Mouse (Mus musculus): Measurements from ENCODE around the gene Znfx1. TPM values are rescaled to one million over a fixed set of nuclear protein-coding genes. Genes with fewer than 3 reads are reported as not detected.
"Not testable (repeated sequence)": the region's sequence is repeated elsewhere in the genome, so short reads cannot be mapped to it uniquely, and the experiment has no call there.

Znfx1 gene
- polyA plus RNA-seq, 2 experiments from 2014 or later = 18.5 to 26.0 TPM

DNA sequence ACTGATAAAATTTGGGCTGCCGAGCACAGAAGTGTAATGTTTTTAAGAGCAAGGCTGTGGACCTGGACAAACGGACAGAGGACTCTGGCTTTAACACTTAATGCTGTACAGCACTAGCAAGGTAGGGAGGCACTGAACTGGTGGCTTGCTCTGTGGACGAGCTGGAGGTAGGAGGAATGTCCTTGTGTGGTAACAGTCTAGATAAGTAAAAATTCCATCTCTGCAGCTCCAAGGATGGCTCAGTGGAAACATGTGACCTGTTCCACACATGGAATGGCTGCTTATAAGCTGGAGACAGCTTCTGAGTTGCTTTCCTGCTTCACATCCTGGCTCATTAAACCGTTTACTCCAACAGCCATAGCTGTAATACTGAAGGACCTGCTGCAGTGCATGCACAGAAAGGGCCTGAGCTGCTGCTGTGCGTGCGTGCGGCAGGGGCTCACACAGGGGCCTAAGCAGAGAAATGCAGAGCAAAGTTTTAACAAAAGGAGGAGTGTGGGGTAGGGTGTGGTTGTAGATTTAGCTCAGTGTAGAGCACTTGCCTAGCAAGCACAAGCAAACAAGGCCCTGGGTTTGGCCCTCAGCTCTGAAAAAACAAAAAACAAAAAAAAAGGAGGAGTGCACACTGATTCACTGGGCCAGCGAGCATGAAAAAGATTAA lies 14.0 kb downstream of the Znfx1 start:
- no peak for ATAC-seq

DNA sequence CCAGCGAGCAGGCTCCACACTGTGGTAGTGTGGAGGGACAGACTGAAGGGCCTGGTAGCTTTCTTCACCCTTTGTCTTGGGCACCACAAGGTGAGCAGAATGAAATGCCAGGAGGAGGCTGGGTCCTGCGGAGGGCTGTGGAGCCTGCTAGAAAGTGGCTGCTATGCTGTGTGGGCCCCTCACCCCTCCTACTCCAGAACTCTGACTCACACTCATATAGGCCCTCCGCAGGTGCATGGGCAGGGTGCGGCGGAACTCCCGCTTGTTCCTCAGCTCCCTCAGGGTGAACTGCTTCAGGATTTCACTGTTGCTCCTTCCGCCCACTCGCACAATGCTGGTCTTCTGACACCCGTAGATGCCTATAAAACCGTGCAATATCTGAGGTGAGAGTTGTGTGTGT lies 14.6 kb downstream of the Znfx1 start:
- no peak for ATAC-seq

DNA sequence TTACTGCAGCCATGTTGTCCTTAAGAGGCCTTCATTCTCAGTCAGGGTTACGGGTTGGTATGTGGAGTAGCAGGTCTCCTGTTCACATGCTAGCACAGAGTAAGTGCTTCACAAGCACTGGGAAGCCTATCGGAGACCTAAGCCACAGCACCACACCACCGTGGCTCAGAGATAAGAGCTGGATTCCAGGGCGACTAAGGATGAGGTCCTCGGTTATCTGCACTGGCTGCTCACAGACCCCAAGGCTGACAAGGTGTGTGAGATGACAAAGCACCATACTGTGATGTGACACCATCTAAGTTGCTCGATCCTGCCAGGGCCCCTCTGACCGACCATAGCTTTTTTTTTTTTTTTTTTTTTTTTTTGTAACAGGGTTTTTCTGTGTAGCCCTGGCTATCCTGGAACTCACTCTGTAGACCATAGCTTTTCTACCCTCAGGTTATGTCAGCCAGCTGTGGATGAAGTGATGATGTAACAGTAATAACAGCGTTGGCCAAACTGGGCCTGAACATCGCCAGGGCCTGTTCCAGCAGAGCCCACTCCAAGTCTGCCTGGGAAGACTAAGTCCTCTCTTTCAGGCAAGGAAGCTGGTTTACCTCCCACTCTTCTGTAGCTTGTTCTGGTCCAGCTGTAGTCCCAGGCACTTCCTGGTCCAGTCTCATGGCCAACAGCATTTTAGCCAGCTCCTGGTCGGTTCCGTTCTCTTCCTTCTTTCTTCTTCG lies 19.3 kb downstream of the Znfx1 start:
- no peak for ATAC-seq

DNA sequence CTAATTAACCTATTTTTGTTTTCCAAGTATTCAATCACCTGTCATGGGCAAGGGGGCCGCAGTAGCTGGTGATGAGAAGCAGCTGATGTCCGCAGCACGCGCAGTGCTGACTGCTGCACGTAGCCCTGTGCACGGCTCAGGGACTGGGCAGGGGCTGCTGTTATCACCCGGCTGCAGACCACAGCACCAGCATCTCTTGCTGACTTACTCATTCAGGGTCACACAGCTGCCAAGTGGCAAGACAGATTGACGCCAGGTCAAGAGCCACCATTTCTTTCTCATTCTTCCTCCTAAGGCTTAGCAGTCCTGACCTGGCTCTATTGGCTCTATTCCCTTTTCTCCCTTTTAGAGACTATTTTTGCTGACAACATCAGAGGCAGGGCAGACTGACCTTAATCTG lies 23.4 kb downstream of the Znfx1 start:
- ATAC-seq = no peak

DNA sequence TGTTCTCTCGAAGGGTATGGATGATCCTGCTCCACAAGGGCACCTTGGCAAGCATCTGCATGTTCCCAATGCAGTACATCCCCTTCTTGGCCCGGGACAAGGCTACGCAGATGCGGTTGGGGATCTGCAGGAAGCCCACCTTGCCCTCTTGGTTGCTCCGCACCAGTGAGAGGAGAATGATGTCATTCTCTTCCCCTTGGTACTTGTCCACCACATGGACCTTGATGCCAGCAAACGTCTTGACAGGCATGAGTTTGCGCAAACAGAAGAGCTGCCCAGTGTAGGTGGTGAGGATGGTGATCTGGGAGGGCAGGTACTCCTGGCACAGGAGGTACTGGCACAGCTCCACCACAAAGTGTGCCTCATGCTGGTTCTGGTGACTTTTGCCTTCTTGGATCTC lies 24.1 kb downstream of the Znfx1 start:
- ATAC-seq = no peak

DNA sequence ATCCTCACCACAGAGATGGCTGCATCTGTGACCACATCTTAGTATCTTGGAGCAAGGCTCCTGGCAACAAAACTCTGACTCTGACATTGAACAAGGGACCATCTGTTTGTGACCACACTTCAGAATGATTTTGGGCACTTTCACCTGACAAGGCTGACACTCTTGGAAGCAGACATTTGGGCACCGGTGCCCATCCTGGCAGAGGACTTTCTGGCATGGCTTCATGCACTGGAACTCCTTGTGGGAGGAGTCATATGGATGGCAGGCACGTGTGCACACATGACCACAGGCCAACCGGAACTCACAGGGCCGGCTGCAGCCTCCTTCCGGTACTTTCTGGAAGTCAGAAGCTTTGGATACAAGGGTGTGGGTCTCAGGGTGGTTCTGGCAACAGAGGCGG lies 24.5 kb downstream of the Znfx1 start:
- no peak for ATAC-seq

DNA sequence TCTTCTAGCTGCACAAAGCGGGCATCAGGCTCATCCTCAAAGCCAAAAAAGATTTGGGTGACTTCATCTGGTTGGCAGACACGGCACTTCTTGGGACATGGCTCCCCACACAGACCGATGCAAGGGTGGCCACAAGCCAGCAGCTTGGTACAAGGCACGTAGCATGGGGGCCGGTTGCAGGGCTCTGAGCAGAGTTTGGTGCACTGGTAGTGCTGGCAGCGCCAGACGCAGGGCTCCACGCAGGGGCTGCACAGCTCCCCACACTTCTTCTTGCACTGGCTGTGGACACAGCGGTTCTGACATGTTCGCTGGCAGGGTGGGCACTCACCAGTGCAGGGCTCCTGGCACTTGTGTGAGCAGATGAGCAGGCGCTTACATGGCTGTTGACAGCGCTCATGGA lies 25.1 kb downstream of the Znfx1 start:
- ATAC-seq = no peak

DNA sequence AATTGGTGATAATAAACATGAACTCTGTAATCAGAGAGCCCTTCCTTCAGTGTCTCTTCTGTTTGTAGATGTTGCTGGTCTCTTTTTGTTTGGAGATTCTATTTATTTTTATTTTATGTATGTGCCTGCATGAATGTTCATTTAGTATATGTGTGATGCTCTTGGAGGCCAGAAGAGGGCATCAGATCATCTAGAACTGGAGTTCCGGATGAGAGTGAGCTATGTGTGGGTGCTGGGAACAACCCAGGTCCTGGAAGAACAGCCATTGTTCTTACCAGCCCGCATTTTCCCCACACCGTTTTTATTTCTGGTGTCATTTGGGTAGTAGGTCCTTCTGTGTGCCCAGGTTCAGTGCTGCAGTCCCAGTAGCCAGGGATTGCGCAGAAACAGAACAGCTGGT lies 32.3 kb downstream of the Znfx1 start:
- no peak for ATAC-seq

DNA sequence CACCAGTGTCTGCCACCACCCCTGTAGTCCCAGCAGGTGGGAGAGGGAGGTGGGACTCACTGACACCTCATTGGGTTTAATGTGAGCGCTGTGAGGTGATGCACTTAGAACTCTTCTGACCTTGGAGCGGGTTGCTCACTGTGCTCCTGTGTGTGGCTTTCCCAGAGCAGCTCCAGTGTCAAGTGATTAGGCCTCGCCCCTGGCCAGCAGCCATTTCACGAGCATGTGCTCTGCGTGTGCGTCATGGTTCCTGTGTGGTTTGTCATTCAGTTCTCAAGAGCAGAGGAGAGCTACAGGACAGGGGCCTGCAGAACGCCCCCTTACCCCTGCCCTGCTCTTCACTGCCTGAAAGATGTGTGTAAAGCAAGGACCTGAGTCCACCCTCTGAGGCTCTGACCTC lies 34.3 kb downstream of the Znfx1 start:
- ATAC-seq = no peak

DNA sequence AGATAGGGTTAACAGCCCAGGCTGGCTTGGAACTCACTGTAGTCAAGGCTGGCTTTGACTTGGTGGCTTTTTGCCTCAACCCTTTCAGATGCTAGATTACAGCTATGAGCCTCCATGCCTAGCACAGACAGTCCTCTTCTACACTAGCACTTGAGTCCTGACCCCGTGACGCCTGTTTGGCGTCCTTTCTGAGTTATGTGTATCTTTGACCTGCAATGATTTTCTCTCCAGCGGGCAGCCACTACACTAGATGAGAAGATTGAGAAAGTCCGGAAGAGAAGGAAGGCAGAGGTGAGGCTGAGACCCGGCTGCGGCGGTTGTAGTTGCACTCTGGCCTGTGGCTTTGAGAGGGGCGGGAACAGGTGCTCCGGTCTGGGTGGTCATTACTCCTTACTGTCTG lies 43.4 kb downstream of the Znfx1 start:
- ATAC-seq = no peak

DNA sequence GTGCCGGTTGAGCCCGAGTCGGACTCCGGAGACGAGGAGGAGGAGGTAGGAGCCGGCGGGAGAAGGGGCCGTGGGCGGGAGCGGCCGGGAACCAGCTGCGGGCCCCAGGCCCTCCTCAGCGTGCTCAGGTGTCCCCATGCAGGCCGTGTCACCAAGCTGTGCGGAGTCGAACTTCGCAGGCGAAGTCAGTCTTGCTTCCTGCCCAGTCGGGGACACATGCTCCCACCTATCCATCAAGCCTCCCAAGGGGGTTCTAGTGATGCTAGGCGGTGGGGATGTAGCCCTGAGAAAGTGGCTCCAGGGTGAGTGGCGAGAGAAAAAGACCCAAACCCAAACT lies 47.5 kb downstream of the Znfx1 start:
- ATAC-seq = peak; percentile 57

DNA sequence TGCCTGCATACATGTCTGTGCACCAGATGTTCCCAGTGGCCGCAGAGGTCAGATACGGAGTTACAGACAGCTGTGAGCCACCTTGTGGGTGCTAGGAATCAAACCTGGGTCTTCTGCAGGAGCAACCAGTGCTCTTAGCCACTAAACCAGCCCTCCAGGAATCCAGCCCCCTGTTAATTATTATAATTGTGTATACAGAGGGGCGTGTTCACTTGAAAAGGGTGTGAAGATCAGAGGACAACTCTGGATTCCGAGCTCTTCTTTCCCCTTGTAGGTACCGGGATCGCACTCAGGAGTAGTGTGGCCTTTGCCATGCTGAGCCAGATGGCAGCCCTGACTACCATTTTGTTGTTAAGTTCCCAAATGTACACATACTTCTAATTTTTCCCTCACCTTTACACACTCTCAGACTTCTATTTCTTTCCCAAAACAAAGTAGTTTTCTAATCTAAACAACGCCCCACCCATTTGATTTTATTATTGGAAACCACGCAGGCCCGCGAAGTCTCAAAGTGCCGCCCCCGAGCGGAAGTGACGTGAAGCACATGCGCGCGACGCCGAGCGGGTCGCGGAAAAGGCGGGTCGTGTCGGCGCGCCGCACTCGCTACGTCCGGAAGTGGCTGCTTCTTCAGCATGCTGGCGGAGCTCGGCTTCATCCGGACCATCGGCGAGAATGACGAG lies 48.0 kb downstream of the Znfx1 start, which contains the start of gene Ddx27:
Gene Ddx27 (plus strand): TSS at position 492 of the 680 bp plus-strand sequence.
- peak; percentile 87 for ATAC-seq

DNA sequence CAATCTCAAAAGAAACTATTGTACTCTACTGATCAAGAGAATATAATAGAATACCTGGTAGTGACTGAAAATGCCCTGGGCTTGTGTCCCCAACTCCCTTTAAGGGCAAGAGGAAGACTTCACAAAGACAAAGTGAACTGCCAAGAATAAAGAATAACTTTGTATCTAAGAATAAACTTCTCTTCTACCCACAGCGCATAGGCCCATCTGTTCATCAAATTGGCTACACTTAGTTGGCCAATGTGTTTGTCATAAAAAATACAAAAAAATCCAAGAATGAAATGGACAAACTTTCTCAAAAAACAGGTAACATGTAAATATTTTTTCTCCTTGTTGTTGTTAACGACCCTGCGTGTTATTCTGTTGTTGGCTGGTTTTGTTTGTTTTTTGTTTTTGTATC lies 52.3 kb downstream of the Znfx1 start:
- no peak for ATAC-seq

DNA sequence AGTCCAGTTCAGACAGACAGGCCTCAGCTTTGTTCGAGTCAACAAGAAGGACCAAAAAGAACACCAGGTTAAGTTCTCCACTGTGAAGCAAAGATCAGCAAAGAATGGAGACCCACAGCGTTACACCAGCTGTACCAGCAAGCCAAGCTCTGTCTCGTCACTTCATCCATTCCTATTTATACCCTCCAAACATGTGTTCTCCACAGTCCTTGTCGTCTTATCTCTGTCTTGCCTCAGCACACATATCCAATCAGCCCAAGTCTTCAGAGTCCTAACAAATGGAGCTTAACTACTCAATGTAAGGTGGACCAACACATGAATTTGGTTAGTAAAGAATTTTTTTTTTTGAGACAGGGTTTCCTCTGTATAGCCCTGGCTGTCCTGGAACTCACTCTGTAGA lies 53.3 kb downstream of the Znfx1 start:
- ATAC-seq = no peak

DNA sequence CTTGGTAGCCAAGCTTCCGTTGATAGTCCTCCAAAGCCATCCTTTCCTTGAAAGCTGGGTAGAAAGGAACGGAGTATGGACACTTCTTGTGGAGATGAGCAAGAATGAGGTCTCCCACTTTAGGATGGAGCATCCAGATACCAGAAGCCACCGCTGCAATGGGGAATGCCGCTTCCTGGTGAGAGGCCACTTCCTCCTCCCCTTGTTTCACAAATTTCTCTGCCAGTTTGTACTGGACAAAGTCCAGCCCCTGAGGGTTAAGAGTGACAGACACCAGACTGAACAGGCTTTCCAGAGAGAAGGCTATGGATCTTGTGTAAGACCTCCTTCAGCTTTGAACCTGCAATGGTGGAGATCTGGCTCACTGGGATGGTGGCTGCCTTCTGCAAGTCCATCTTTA lies 55.2 kb downstream of the Znfx1 start:
- not testable (repeated sequence) for ATAC-seq

DNA sequence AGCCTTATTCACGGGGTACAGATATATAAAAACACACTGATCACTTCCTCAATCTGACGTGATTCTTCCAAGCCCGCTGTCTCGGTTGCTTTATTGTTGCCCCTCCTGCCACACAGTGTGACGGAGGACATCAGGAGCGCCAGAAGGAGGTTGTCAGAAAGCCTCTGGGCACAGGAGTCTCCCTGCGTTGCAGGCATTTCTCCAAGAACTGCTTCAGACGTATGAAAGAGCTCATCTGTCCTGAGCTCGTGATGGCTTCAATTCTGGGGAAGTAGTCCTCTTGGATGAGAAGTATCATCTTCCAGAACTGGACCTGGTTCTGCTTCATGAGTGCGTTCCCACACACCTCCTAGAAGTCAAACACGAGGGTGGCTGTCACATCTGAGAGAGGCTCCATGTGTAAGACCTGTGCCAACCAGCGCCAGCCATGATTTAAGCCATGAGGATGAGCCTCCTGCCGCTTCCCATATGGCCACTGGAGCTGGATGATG lies 55.8 kb downstream of the Znfx1 start:
- no peak for ATAC-seq

DNA sequence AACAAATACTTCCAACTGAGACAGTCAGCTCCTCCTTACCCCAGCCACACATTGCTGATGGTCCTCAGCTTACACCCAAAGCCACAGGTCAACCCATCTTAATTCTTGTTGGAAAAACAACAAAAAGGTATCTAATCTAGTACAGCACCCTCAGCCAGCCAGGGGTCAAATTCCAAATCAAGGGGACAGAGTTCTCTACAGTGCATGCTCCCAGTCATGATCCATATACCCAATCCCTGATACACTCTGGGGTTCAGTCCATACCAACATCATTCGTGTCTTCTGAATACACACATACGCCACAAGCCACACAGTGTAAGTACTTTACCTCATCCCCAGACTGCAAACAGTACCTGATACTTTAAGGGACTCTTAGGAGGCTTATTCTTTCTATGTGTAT lies 56.5 kb downstream of the Znfx1 start:
- ATAC-seq = no peak

DNA sequence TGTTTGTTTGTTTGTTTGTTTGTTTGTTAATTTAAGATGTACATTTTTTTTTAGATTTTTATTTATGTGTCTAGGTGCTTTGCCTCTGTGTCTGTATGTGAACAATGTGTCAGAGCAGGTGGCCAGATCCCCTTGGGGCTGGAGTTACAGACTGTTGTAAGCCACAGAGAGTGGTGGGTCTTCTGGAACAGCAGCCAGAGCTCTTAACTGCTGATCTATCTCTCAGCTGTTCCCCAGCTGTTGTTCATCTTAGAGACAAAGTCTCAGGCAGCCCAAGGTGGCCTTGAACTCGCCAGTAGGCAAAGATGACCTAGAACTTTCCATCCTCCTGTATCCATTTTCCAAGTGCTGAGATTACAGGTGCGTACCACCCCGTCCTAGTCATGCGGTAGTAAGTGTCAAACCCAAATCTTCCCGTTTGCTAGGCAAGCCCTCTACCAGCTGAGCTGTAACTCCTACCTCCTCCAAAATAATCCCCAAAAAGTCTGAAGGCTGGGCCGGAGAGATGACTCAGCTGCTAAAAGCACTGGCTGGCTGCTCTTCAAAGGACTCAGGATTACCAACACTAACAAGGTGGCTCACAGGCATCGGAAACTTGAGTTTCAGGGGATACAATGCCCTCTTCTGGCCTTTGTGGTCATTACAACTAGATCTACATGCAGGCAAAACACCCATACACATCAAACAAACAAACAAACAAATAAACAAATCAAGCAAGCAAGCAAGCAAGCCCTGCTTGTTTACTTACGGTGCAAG lies 58.5 kb downstream of the Znfx1 start:
- peak; percentile 83 for ATAC-seq

DNA sequence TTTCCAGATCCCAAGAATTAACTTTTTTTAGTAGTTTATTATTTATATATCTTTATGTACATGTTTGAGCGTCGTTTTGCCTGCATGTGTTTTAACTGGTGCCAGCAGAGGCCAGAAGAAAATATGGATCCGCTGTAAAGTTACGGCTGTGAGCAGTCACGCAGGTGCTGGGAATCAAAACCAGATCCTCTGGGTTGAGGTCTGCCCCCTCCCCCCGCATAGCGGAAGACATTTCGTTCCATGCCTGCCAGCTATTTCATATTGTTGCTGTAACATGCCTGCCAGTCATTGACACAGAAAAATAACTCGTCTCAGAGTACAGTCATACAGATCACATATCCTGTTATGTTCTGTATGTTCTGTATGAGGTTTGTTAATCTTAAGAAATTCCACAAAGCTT lies 61.3 kb downstream of the Znfx1 start:
- no peak for ATAC-seq

DNA sequence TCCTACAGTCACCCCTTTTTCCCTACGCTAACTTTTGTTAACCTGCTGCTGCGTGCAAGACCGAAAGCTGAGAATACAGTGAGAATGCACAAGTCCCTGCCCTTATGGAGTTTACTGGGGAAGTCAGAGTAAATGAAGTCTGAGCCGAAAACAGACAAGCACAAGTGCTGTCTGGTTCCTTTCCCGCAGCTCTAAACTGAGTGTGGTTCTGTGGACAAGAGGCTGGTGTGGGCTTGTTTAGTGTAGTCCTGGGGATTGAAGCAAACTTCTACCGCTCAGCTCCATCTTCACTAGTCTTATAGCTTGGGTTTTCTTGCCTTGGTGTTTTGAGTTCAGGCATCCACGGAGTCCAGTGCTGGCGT lies 66.3 kb downstream of the Znfx1 start:
- peak; percentile 7 for ATAC-seq

DNA sequence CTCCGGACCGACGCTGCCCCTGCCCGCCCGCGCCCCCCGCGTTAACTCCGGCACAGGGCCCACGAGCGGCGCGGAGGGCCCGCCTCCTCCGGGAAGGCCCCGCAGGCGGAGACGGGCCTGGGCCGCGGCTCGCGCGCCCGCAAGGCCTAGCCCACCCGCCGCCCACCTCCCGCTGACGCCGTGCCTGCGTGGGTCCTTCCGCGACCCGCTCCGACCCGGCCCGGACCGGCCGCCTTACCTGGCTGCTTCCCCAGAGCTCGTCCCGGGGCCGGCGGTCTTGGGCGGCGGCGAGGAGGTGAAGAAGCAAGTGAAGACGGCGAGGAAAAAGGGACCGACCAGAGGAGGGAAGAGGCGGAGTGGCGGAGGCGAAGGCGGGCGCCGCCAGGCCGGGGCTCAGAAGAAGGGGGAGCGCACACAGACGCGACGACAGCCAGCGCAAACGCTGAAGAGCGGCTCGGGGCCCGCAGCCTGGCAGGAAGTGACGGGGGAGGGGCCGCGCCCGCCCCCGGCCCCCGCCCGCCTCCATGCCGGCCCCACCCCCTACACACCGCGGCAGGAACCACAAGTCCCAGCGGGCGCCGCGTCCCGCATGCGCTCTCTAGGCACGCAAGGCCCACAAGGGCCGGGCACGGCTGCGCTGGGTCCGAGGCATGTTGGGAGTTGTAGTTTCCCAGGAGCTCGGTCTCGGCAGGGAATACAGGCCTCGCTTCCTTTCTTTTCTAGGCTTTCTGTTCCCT lies 66.9 kb downstream of the Znfx1 start, which contains the start of gene Stau1:
Gene Stau1 (minus strand): TSS at position 504 of the 737 bp plus-strand sequence.
- ATAC-seq = peak; percentile 87

DNA sequence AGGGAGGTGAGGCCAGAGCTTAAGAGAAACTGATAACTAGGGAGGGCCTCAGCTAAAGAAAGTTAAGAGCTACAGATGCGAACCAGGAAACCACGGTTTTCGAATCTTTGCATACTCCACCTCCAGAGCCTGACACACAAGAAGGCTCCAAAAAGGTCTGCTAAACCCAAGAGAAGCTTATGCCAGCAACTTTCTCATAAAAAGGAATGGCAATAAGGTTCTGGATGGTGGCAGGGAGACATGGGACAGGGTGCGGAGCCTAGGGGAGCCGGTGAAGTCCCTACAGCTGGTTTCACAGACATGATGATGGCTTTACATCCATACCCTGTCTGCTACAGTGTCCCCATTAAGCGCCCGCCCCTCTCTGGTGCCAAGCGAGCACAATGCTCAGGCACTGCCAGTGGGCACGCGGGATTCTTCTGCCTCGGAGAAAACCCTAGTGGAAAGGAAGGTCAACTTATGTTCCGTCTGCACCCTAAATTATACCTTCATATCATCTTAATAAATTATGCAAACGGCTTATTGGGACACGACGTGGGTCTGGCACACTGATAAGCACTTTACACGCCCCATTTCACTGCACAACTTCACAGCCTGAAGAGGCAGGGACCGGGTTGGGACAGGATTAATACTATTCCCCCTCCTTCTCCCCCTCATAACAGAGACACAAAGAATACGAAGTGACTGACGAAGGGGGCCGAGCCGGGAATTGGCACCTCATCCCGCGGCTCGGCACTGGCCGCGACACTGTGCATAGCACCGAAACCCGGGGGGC lies 67.6 kb downstream of the Znfx1 start:
- ATAC-seq = peak; percentile 24

Measured in activated CD4-positive, CD25-positive, alpha-beta regulatory T cell, adult 4 months (primary cell).